Mouse (Mus musculus) stomach, embryonic 16.5 days (tissue): ENCODE results near the gene Pdgfa. TPM values are rescaled to one million over a fixed set of nuclear protein-coding genes. Genes with fewer than 3 reads are reported as not detected.
A peak's percentile ranks its signal among the peaks of the same experiment; 100 is the strongest.

ENCODE experiments used
- ATAC-seq: fragments of 200-750 bp; cut with Nextera tagmentation; 2 replicates; pipeline ENCODE4 v1.8.0; 2017; ENCODE audit warnings: moderate number of reproducible peaks, moderate TSS enrichment; ENCODE audit not compliant: insufficient read depth, low FRiP score
- H3K27ac ChIP-seq: fragments of 300-500 bp; sonication (generic); 2 replicates; pipeline ENCODE4 v1.5.1; 2014; ENCODE audit warnings: low read length
- H3K27me3 ChIP-seq: fragments of 300-500 bp; sonication (generic); 2 replicates; pipeline ENCODE4 v1.6.1; 2014; ENCODE audit warnings: low read length, control low read depth, mixed read lengths; ENCODE audit not compliant: control insufficient read depth, insufficient read depth
- H3K36me3 ChIP-seq: fragments of 300-500 bp; sonication (generic); 2 replicates; pipeline ENCODE4 v1.6.1; 2014; ENCODE audit warnings: low read length; ENCODE audit not compliant: control insufficient read depth, insufficient read depth
- H3K4me1 ChIP-seq: fragments of 300-500 bp; sonication (generic); 2 replicates; pipeline ENCODE4 v1.6.1; 2014; ENCODE audit warnings: low read length, control low read depth, mixed read lengths; ENCODE audit not compliant: control insufficient read depth, insufficient read depth
- H3K4me2 ChIP-seq: fragments of 300-500 bp; sonication (generic); 2 replicates; pipeline ENCODE4 v1.6.1; 2014; ENCODE audit warnings: low read depth, low read length, mixed read lengths
- H3K4me3 ChIP-seq: fragments of 300-500 bp; sonication (generic); replicated peaks from 2 replicates; pipeline ENCODE4 v1.5.1; 2014; ENCODE audit warnings: mild to moderate bottlenecking, low read length
- H3K9ac ChIP-seq: fragments of 300-500 bp; sonication (generic); 2 replicates; pipeline ENCODE4 v1.6.1; 2014; ENCODE audit warnings: low read length
- H3K9me3 ChIP-seq: fragments of 300-500 bp; sonication (generic); replicated peaks from 2 replicates; pipeline ENCODE4 v1.6.1; 2016; ENCODE audit warnings: low read length, control low read depth; ENCODE audit not compliant: control insufficient read depth
- WGBS: fragments of 180-500 bp; shearing (Covaris S2); extraction: QIAGEN DNeasy Blood & Tissue Kit; methylation state at CpG from one replicate; pipeline ENCODE4 v1.1.7; 2014; 5-methylcytosine and 5-hydroxymethylcytosine counted together
- polyA plus RNA-seq: library from polyadenylated mRNA; unstranded; fragments of >200 nt; fragmentation: Nextera tagmentation; extraction: Ambion mirVana; gene quantifications from 2 replicates; pipeline ENCODE4 v1.2.1, GENCODE M21; 2015

The Pdgfa gene
- polyA plus RNA-seq, 1 experiment from 2014 or later: 48.5 TPM

- ATAC-seq: peak; percentile 8
- 4% methylated on average over 30 of the region's 30 CpGs for WGBS
Measured at GRCm38 (mm10) chr5:138997936-138998580, 888 bp upstream of the Pdgfa start.

GRCm38 (mm10) chr5:138996322-138997073, 672 bp downstream of the Pdgfa start:
- ATAC-seq: peak; percentile 2; the same call in 1 of the 2 replicates
- no peaks in the 10 kb centered on the region for H3K36me3 ChIP-seq
- peaks cover 45% of the 10 kb centered on the region for H3K4me1 ChIP-seq
- WGBS: 18% methylated on average over 24 of the region's 24 CpGs
- H3K27me3 ChIP-seq: peaks cover 27% of the 10 kb centered on the region
- H3K9ac ChIP-seq: peak overlapping the region; percentile 95
- H3K9me3 ChIP-seq: no peaks in the 10 kb centered on the region
- H3K4me2 ChIP-seq: peak overlapping the region; percentile 93
- peak overlapping the region; percentile 94 for H3K27ac ChIP-seq
- peak overlapping the region; percentile 85 for H3K4me3 ChIP-seq

More at GRCm38 (mm10) chr5:138997936-138998580, 888 bp upstream of the Pdgfa start:
- H3K27ac ChIP-seq: peak overlapping the region; percentile 65; the same call in 1 of the 2 replicates
- H3K4me1 ChIP-seq: peaks cover 38% of the 10 kb centered on the region
- peak overlapping the region; percentile 61 for H3K9ac ChIP-seq
- peaks cover 27% of the 10 kb centered on the region for H3K27me3 ChIP-seq
- 0 out of 2 replicates have a peak, but pooled peaks cover 3% of the 10 kb centered on the region for H3K9me3 ChIP-seq
- H3K4me3 ChIP-seq: peak overlapping the region; percentile 85
- H3K4me2 ChIP-seq: peak overlapping the region; percentile 93
- no peaks in the 10 kb centered on the region for H3K36me3 ChIP-seq

- under 1% methylated on average over 48 of the region's 52 CpGs for WGBS
- Histone ChIP-seq H3K27ac (peak overlapping the region; percentile 94), H3K9ac (peak overlapping the region; percentile 95), H3K4me2 (peak overlapping the region; percentile 93), H3K36me3 (no peaks in the 10 kb centered on the region), H3K4me1 (peaks cover 51% of the 10 kb centered on the region), H3K4me3 (peak overlapping the region; percentile 85), H3K27me3 (peaks cover 27% of the 10 kb centered on the region), H3K9me3 (no peaks in the 10 kb centered on the region)
- peak; percentile 72 for ATAC-seq
Measured at GRCm38 (mm10) chr5:138995721-138996311, 1.4 kb downstream of the Pdgfa start.

- H3K9ac ChIP-seq: peak overlapping the region; percentile 95
- no peaks in the 10 kb centered on the region for H3K36me3 ChIP-seq
- H3K9me3 ChIP-seq: no peaks in the 10 kb centered on the region
- H3K4me2 ChIP-seq: peak overlapping the region; percentile 93
- H3K4me3 ChIP-seq: peak overlapping the region; percentile 85
- peak overlapping the region; percentile 94 for H3K27ac ChIP-seq
- ATAC-seq: peak; percentile 59
- H3K4me1 ChIP-seq: peaks cover 53% of the 10 kb centered on the region
- peaks cover 27% of the 10 kb centered on the region for H3K27me3 ChIP-seq
- under 1% methylated on average over 110 of the region's 127 CpGs for WGBS
Measured at GRCm38 (mm10) chr5:138994786-138995720, 2.1 kb downstream of the Pdgfa start.

GRCm38 (mm10) chr5:138994108-138994785, 2.9 kb downstream of the Pdgfa start:
- Histone ChIP-seq H3K27ac (peak overlapping the region; percentile 94), H3K27me3 (peaks cover 25% of the 10 kb centered on the region), H3K36me3 (no peaks in the 10 kb centered on the region), H3K4me3 (peak overlapping the region; percentile 85), H3K4me2 (peak overlapping the region; percentile 93), H3K9ac (peak overlapping the region; percentile 95), H3K4me1 (peaks cover 51% of the 10 kb centered on the region), H3K9me3 (no peaks in the 10 kb centered on the region)
- ATAC-seq: peak; percentile 38; the same call in 1 of the 2 replicates
- WGBS: under 1% methylated on average over 48 of the region's 48 CpGs

- 1% methylated on average over 40 of the region's 40 CpGs for WGBS
- no peak for ATAC-seq
- no peaks in the 10 kb centered on the region for H3K36me3 ChIP-seq
- no peaks in the 10 kb centered on the region for H3K9me3 ChIP-seq
- peak overlapping the region; percentile 93 for H3K4me2 ChIP-seq
- H3K9ac ChIP-seq: peak overlapping the region; percentile 95
- peak overlapping the region; percentile 94 for H3K27ac ChIP-seq
- H3K4me1 ChIP-seq: peaks cover 53% of the 10 kb centered on the region
- peaks cover 20% of the 10 kb centered on the region for H3K27me3 ChIP-seq
- peak overlapping the region; percentile 85 for H3K4me3 ChIP-seq
Measured at GRCm38 (mm10) chr5:138993371-138994107, 3.6 kb downstream of the Pdgfa start.

GRCm38 (mm10) chr5:138992611-138993370, 4.4 kb downstream of the Pdgfa start:
- H3K27me3 ChIP-seq: peaks cover 12% of the 10 kb centered on the region

More at GRCm38 (mm10) chr5:138992611-138993370, 4.4 kb downstream of the Pdgfa start:
- Histone ChIP-seq H3K4me2 (peak overlapping the region; percentile 93), H3K36me3 (0 out of 2 replicates have a peak, but pooled peaks cover under 1% of the 10 kb centered on the region), H3K9ac (peak overlapping the region; percentile 95), H3K4me1 (peaks cover 52% of the 10 kb centered on the region), H3K4me3 (peak overlapping the region; percentile 85), H3K9me3 (no peaks in the 10 kb centered on the region), H3K27ac (peak overlapping the region; percentile 94)
- ATAC-seq: no peak
- 8% methylated on average over 59 of the region's 59 CpGs for WGBS
